Mouse (Mus musculus): ENCODE measurements around the gene Tmem235. TPM values are rescaled to one million over a fixed set of nuclear protein-coding genes. Genes with fewer than 3 reads are reported as not detected.

The Tmem235 gene
- not detected for polyA plus RNA-seq (2014; fragmentation: Illumina TruSeq; extraction: RNeasy Lipid Tissue Mini Kit (QIAGEN cat#74804); ENCODE audit: low read depth, low replicate concordance)

DNA sequence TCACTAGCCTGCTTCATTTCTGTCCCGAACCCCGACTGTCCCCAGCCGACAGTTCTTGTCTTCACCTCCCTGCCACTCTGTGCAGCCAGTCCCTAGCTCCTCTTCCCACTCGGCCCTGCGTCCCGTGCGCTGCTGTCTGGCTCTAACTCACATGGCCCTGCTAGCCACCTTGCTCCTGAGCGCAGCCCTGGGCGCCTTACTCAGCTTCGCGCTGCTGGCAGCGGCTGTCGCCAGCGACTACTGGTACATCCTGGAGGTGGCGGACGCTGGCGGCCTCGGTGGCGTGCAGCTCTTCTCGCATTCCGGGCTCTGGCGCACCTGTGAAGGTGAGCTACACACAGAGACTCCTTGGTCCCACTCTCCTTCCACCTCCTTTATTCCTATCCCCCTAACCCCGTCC is at the start of gene Tmem235:
TSS of gene Tmem235 (plus strand) at position 152 of the 400 bp plus-strand sequence.

DNA sequence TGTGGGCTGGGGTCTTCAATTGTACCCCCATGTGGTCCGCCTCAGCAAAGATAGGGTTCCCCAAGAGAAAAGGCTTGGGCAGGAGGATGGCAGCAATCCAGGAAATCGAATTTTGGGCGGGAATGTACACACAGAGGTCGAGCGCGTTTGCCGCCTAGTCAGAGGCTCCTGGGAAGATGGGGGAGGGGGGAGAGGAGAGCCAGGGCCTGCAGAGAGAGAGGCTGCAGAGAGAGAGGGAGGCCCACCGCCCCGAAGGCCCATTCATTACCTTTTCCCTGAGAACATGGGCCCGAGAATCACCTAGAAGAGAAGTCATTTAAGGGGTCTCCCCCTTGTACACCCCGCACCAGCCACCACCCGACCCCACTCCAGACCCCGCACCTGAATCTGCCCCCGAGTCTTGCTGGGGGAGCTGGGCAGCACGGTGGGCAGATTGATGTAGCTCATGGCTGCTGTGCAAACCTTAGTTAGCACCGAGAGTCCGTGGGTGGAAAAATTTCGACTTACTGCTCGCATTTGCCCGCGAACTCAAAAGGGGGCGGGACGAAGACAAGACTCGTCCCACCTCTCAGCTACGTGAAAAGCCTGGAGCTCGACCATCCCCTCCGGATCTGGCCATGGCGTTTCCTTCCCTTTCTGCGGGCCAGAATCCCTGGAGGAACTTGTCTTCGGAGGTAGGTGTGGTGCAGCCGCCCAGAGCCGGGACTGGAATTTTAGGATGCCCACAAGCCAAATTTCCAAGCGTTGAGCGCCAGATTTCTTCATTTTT is 35.0 kb upstream of the Tmem235 start, which contains the start of the genes Afmid and Tk1:
TSS of gene Afmid (plus strand) at position 592 of the 769 bp plus-strand sequence.
TSS of gene Tk1 (minus strand) at position 760 of the 769 bp plus-strand sequence.

DNA sequence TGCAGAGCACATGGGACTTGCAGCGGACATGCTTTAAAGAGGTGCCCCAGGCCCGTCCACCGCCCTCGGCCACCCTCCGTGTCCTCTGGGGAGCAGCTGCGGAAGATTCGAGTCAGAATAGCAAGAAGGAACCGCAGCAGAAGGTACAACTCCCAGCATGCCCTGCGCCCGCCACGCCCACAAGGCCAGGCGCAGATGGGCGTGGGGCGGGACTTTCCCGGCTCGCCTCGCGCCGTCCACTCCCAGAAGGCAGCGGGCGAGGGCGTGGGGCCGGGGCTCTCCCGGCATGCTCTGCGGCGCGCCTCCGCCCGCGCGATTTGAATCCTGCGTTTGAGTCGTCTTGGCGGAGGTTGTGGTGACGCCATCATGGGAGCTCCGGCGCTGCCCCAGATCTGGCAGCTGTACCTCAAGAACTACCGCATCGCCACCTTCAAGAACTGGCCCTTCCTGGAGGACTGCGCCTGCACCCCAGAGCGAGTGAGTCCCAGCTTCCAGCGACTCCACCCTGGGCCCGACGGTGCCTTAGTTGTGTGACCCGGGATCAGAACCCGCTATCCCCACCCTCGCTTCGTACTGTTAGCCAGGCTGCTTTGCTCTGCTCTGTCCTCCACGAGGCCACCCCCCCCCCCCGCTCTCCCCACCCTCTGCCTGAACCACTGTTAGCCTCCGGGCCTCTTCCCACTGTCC is 11.4 kb upstream of the Tmem235 start, which contains the start of gene Birc5:
TSS of gene Birc5 (plus strand) at position 267 of the 687 bp plus-strand sequence.

DNA sequence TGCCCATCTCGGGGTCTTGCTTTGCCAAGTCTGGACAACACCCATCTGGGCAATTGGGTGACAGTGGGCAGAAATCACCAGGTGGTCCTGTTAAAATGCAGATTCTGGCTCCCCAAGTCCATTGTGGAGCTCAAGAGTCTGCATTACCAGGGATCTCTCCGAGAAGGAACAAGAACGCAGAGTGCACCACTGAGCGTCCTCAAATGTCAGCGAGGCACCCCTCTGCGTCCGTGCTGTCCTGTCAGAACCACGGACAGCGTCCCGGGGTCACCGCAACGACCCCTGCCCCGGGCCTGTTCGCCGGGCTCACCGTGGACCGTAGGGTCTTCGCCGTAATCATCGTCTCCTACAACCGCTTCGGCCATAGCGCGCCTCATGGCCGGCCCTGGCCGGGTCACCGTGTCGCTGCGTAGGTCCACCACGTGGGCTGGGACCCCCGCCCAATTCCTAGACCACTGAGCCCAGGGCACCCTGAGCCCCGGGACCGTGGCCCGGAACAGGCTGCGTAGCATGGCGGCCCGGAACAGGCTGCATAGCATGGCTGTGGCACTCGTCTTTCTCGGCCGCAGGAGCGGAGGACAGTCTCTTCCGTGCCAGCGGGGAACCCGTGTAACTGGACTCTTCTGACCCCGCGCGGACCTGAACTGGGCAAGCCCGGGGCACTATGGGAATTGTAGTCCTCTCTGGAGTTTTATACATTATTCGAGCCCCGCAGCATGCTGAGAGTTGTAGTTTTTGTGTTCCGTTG is 12.5 kb downstream of the Tmem235 start, which contains the start of gene Tha1:
TSS of gene Tha1 (minus strand) at position 621 of the 748 bp plus-strand sequence.

Other genes starting within 250 kb of the Tmem235 start
- gene Tnrc6c, start 206.5 kb upstream of the Tmem235 start, polyA plus RNA-seq (2014; fragmentation: Illumina TruSeq; extraction: RNeasy Lipid Tissue Mini Kit (QIAGEN cat#74804); ENCODE audit: low read depth, low replicate concordance): 2.5 TPM
- gene Tmc8, start 78.7 kb upstream of the Tmem235 start, polyA plus RNA-seq (2014; fragmentation: Illumina TruSeq; extraction: RNeasy Lipid Tissue Mini Kit (QIAGEN cat#74804); ENCODE audit: low read depth, low replicate concordance): not detected
- 1.2 TPM for gene Tmc6, start 78.6 kb upstream of the Tmem235 start, polyA plus RNA-seq (2014; fragmentation: Illumina TruSeq; extraction: RNeasy Lipid Tissue Mini Kit (QIAGEN cat#74804); ENCODE audit: low read depth, low replicate concordance)
- not detected for gene 6030468B19Rik, start 63.1 kb upstream of the Tmem235 start, polyA plus RNA-seq (2014; fragmentation: Illumina TruSeq; extraction: RNeasy Lipid Tissue Mini Kit (QIAGEN cat#74804); ENCODE audit: low read depth, low replicate concordance)
- 52.2 TPM for gene Gm20708, start 51.1 kb upstream of the Tmem235 start, polyA plus RNA-seq (2014; fragmentation: Illumina TruSeq; extraction: RNeasy Lipid Tissue Mini Kit (QIAGEN cat#74804); ENCODE audit: low read depth, low replicate concordance)
- gene Syngr2, start 51.1 kb upstream of the Tmem235 start, polyA plus RNA-seq (2014; fragmentation: Illumina TruSeq; extraction: RNeasy Lipid Tissue Mini Kit (QIAGEN cat#74804); ENCODE audit: low read depth, low replicate concordance): 9.2 TPM
- gene Afmid, start 34.8 kb upstream of the Tmem235 start, polyA plus RNA-seq (2014; fragmentation: Illumina TruSeq; extraction: RNeasy Lipid Tissue Mini Kit (QIAGEN cat#74804); ENCODE audit: low read depth, low replicate concordance): 56.3 TPM
- gene Tk1, start 34.7 kb upstream of the Tmem235 start, polyA plus RNA-seq (2014; fragmentation: Illumina TruSeq; extraction: RNeasy Lipid Tissue Mini Kit (QIAGEN cat#74804); ENCODE audit: low read depth, low replicate concordance): 3.3 TPM
- 1.1 TPM for gene Birc5, start 11.5 kb upstream of the Tmem235 start, polyA plus RNA-seq (2014; fragmentation: Illumina TruSeq; extraction: RNeasy Lipid Tissue Mini Kit (QIAGEN cat#74804); ENCODE audit: low read depth, low replicate concordance)
- 0.24 TPM for gene Tha1, start 12.7 kb downstream of the Tmem235 start, polyA plus RNA-seq (2014; fragmentation: Illumina TruSeq; extraction: RNeasy Lipid Tissue Mini Kit (QIAGEN cat#74804); ENCODE audit: low read depth, low replicate concordance)
- gene Socs3, start 109.3 kb downstream of the Tmem235 start, polyA plus RNA-seq (2014; fragmentation: Illumina TruSeq; extraction: RNeasy Lipid Tissue Mini Kit (QIAGEN cat#74804); ENCODE audit: low read depth, low replicate concordance): 4.7 TPM
- gene Pgs1, start 125.5 kb downstream of the Tmem235 start, polyA plus RNA-seq (2014; fragmentation: Illumina TruSeq; extraction: RNeasy Lipid Tissue Mini Kit (QIAGEN cat#74804); ENCODE audit: low read depth, low replicate concordance): 1.5 TPM

Measured in liver, adult 10 weeks (tissue).